Mouse (Mus musculus) kidney, adult 18-20 months (tissue): ENCODE results near the gene Swt1.
"Not testable (repeated sequence)": the region's sequence is repeated elsewhere in the genome, so short reads cannot be mapped to it uniquely, and the experiment has no call there.

ENCODE experiments used
- DNase-seq: peaks from one replicate; pipeline ENCODE4 v3.0.0; 2021

The Swt1 gene

GRCm38 (mm10) chr1:151366944-151367605, 61.2 kb downstream of the Swt1 start:
- DNase-seq, result no peak

- no peak for DNase-seq
These were observed 68.9 kb downstream of the Swt1 start for GRCm38 (mm10) chr1:151359374-151359773.

GRCm38 (mm10) chr1:151355994-151356393, 72.3 kb downstream of the Swt1 start:
- DNase-seq, result no peak

- peak; percentile 58 for DNase-seq
These were observed 75.3 kb downstream of the Swt1 start for GRCm38 (mm10) chr1:151352911-151353310.

- not testable (repeated sequence) for DNase-seq
These were observed 80.0 kb downstream of the Swt1 start for GRCm38 (mm10) chr1:151348293-151348692.

DNA sequence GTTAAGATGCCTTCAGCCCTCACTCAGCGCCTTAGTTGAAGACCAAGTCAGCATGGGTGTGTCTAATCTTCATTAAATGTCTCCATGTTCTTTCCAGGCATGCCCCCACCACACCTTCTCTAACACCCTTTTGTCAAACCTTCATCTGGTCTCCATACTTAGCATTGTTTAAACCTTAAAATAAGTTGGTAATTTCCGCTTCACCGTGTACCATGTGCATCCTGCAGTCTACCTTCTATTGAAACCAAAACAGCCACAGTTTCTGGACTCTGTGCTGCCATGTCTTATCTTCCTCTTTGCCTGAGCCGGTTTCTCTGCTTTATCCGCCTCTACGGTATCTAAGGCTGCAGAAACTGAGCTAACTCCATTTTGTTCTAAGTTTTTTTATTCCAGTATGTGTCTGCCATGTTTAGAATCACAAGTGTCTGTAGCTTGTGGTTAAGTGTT, 81.6 kb downstream of the Swt1 start:
- DNase-seq, result no peak

DNA sequence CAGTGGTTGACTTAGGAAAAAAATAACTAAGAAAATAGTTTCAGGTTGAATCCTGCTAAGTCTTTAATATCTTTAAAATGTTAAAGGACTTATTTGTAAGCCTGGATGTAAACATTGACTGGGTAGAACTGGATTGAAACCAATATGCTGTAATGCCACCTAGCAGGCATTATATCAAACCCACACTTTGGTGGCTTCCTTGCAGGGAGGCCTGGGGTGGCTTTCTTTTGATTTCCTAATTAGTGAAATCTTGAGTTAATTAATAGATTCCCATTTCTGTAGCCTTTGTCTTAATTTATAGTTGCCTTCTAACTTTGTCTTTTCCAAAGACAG, 82.4 kb downstream of the Swt1 start:
- DNase-seq, result no peak

GRCm38 (mm10) chr1:151345109-151345862, 83.0 kb downstream of the Swt1 start:
- DNase-seq, result peak; percentile 95

- peak; percentile 99 for DNase-seq
These were observed 83.8 kb downstream of the Swt1 start, which contains the start of gene Ivns1abp for GRCm38 (mm10) chr1:151344283-151345108. TSS of gene Ivns1abp (plus strand) at chr1:151344477.

DNA sequence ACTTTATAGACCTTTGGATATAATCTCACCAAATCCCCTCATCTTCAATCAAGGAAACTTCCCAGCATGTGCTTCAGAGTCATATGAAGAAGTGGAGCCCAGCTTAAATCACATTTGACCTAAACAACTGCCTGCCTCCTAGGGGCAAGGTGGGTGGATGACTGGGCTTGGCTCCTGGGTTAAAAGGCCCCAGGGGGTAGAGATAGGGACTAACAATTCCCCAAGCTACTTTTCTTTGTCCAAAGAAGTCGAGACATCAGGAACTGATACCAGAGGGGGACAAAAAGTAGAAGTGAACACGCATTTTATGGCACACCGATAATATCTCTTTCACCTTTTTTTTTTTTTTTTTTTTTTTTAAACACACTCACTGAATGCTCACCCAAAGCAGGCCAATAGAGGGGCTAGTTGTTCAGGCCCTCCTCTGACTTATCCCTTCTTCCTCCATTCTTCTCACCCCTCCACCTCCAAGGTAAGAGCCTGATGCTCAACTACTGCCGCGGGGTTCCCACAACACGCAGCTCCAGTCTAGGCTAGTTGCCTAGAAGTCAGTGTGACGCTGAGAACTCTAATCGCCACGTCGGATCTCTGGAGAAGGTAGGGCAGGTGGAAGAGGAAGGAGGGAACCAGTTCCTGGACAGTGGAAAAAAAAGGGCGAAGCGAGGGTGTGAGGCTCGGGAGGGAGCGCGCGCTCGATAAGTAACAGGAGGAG, 84.5 kb downstream of the Swt1 start:
- DNase-seq, result peak; percentile 45

- peak; percentile 65 for DNase-seq
These were observed 85.3 kb downstream of the Swt1 start for GRCm38 (mm10) chr1:151342968-151343367.

DNA sequence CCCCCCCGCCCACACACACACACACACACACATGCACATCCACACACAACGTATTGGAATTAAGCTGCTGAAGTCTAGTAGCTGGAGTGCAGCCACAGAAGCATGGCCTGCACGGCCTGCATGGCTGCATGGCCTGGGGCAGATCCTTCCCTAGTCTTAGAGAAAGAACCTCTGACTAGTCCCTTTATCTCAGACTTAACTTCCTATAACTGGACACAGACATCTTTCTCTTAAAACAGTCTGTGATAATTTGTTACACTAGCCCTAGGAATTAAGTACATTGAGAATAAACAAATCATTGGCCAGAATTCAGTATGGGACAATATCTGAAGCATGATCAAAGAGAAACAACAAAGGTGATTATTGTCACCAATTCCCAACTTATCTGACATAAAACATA, 85.9 kb downstream of the Swt1 start:
- DNase-seq, result no peak

DNA sequence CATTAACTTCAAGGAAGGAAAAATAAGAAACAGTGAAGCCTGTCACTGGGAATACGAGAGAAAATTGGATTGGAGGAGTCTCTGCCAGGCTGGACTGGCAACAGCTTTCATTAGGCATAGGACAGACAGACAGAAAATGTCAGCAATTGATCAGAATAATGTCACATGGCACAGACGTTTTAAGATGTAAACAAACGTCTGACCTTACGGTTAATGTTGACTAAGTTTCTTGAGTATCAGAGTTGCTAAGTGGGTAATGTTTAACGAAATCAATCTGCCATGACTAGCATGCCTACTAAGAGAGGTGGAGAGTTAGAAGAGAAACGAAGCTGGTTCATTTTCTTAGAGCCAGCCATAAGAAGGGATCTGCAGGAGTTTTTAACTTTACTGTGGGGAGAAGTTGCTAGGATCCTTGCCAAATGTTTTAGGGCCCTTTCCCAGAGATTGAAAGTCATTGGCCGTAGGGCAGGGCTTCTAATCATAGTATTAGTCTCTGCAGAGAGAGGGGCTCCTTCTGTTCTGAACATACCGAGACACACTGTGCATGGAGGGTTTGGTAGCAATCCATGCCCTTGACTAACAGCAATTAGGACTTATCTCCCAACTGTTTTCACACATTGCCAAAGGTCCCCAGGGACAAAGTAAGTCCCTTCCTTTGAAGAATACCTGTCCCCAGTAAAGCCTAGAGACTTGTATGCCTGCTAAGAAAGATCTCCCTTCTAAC, 86.8 kb downstream of the Swt1 start:
- peak; percentile 59 for DNase-seq

- peak; percentile 74 for DNase-seq
These were observed 89.3 kb downstream of the Swt1 start for GRCm38 (mm10) chr1:151338941-151339340.

DNA sequence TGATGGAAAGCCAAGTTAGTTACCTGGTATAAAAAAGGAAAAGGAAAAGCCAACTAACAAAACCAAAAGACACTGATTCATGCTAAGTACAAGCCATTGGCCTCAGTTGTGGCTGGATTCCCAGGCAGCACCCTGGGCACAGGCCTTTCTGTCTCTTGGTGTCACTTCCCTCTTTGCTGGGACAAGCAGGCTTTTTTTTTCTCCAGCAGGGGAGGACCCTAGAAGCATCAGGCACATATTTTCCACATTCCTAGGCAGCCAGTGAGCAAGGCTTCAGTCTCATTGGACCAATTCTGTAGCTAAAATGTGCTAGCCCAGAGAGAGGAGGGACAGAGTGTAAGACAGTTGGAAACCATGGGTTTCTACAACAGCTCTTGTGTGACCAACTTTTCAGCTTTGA, 90.0 kb downstream of the Swt1 start:
- no peak for DNase-seq

GRCm38 (mm10) chr1:151332819-151333218, 95.4 kb downstream of the Swt1 start:
- DNase-seq, result no peak

DNA sequence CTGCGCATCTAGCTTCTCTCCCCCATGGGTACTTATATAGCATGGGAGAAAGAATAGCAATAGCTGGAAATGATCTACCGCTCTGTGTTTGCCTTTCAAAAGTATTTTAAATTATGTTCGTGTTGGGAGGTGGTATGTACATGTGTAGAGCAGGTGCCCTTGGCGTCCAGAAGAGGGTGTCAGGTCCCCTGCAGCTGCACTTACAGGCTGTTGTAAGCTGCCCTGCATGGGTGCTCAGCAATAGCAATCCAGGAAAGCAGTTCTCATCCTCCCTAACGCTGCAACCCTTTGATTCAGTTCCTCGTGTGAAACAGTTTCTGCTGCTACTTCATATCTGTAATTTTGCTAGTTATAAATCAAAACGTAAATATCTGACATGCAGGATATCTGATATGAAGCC, 98.7 kb downstream of the Swt1 start:
- DNase-seq, result no peak

DNA sequence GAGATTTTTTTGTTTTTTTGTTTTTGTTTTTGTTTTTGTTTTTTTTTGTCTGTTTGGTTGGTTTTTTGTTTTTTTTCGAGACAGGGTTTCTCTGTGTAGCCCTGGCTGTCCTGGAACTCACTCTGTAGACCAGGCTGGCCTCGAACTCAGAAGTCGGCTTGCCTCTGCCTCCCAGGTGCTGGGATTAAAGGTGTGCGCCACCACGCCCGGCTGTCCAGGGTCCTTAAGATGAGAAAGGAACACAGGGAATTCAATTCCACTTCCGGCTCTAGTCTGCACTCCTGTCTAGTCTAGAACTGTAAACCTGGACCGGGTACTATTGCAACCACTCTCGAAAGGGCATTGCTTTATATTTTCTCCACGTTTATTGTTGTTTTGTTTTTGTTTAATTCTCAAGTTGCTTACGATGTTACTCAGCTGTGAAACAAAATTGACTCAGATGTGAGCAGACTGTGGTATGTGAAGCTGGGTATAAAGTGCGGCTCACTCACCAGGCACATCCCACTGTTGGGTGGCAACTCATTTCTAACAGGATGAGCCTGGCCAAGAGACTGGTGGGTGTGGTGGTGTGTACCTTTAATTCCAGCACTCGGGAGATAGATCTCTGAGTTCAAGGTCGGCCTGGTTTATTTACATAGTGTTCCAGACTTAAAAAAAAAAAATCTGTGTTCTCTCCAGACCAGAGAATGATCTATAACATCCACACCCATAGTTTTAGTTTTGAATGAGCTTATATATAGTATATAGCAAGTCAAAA, 99.7 kb downstream of the Swt1 start:
- DNase-seq, result no peak

GRCm38 (mm10) chr1:151325328-151325727, 102.9 kb downstream of the Swt1 start:
- DNase-seq, result no peak

GRCm38 (mm10) chr1:151320408-151320807, 107.8 kb downstream of the Swt1 start:
- DNase-seq, result no peak

DNA sequence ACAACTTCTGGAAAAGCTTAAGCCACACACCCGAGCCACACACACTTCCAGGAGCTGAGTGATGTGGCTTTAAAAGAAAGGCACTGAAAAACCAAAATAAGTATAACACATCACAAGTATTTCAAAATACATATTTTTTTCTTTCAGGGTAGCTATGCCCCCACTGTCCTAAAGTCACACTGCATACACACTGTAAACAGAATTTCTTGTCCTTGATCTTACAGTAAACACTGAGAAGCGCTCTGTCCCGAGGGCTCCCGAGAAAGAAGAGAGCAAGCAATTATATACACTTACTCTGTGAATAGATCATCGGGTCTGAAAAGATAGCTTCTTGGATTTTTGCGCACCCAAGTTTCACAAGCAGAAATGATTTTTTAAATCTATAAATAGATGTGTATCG, 109.0 kb downstream of the Swt1 start:
- no peak for DNase-seq
